Mouse (Mus musculus): ENCODE data around the gene Tnip2. TPM values are rescaled to one million over a fixed set of nuclear protein-coding genes. Genes with fewer than 3 reads are reported as not detected.

Tnip2 gene
- polyA plus RNA-seq, 1 experiment from 2014 or later: 7.4 TPM

Other genes starting within 250 kb of the Tnip2 start
- gene Zfyve28, start 225.5 kb downstream of the Tnip2 start, polyA plus RNA-seq (2016; fragmentation: Nextera tagmentation; extraction: Ambion mirVana): 0.16 TPM in 1 of 2 replicates, not detected in the other
- not detected in 2 replicates for gene Cfap99, start 225.4 kb downstream of the Tnip2 start, polyA plus RNA-seq (2016; fragmentation: Nextera tagmentation; extraction: Ambion mirVana)
- gene Rnf4, start 177.7 kb downstream of the Tnip2 start, polyA plus RNA-seq (2016; fragmentation: Nextera tagmentation; extraction: Ambion mirVana): 111 TPM in 2 replicates
- 4.9 and 5.1 TPM in 2 replicates for gene Fam193a, start 144.1 kb downstream of the Tnip2 start, polyA plus RNA-seq (2016; fragmentation: Nextera tagmentation; extraction: Ambion mirVana)
- gene Sh3bp2, start 11.8 kb upstream of the Tnip2 start, polyA plus RNA-seq (2016; fragmentation: Nextera tagmentation; extraction: Ambion mirVana): 4.0 and 5.0 TPM in 2 replicates
- gene Add1, start 59.7 kb upstream of the Tnip2 start, polyA plus RNA-seq (2016; fragmentation: Nextera tagmentation; extraction: Ambion mirVana): 164 and 166 TPM in 2 replicates
- gene Mfsd10, start 123.2 kb upstream of the Tnip2 start, polyA plus RNA-seq (2016; fragmentation: Nextera tagmentation; extraction: Ambion mirVana): 66.8 and 77.4 TPM in 2 replicates
- gene Nop14, start 146.2 kb upstream of the Tnip2 start, polyA plus RNA-seq (2016; fragmentation: Nextera tagmentation; extraction: Ambion mirVana): 26.4 and 27.9 TPM in 2 replicates
- 1.2 and 1.4 TPM in 2 replicates for gene Grk4, start 146.4 kb upstream of the Tnip2 start, polyA plus RNA-seq (2016; fragmentation: Nextera tagmentation; extraction: Ambion mirVana)
- 12.2 and 13.2 TPM in 2 replicates for gene Htt, start 247.7 kb upstream of the Tnip2 start, polyA plus RNA-seq (2016; fragmentation: Nextera tagmentation; extraction: Ambion mirVana)

Measured in liver, embryonic 12.5 days (tissue).